Mouse (Mus musculus): ENCODE measurements around the gene 1700056E22Rik.

DNA sequence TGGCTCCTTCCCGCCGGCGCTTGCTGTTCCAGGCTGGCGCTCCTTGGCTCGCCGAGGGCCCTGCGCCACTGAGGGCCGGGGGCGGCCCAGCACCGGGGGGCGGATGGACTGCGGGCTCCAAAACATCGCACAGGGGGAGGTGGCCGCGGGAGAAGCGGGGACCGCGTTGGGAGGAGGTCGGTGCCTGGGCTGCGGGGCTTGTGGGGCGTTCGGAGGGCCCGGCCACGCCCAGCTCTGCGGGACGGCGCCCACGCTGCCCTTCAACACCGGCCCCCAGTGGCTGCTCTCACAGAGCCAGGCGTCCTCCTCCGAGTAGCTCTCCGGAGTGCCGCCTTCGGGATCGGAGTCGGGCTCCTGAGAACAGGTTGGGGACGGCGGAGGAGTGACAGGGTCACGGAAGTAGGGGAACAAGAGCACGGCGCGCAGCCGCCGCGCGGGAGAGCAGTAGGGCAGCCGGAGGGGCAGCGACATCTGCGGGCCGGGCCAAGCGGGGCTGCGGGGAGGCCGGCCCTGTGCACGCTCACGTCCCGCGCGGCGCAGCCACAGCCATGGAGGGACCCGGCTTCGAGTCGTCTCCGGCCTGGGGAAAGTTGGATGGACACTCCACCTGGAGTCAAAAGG, 601 bp downstream of the 1700056E22Rik start:
- TF ChIP-seq CTCF (IDR thresholded peaks at IDR 0.05; ENCODE audit: insufficient read depth, low read length) (no peak), POLR2A (IDR thresholded peaks at IDR 0.05; ENCODE audit: borderline replicate concordance, extremely low read depth, low read depth, low read length) (no peak)

Measured in lung, adult 2 months (tissue).